Mouse (Mus musculus) 3T3-L1 (cell line): Measurements from ENCODE around the gene Rbp2.

ENCODE experiments used
- DNase-seq: peaks from one replicate; pipeline ENCODE4 v3.0.0-alpha.2; 2015; ENCODE audit warnings: low read depth, low spot score

Gene Rbp2

DNA sequence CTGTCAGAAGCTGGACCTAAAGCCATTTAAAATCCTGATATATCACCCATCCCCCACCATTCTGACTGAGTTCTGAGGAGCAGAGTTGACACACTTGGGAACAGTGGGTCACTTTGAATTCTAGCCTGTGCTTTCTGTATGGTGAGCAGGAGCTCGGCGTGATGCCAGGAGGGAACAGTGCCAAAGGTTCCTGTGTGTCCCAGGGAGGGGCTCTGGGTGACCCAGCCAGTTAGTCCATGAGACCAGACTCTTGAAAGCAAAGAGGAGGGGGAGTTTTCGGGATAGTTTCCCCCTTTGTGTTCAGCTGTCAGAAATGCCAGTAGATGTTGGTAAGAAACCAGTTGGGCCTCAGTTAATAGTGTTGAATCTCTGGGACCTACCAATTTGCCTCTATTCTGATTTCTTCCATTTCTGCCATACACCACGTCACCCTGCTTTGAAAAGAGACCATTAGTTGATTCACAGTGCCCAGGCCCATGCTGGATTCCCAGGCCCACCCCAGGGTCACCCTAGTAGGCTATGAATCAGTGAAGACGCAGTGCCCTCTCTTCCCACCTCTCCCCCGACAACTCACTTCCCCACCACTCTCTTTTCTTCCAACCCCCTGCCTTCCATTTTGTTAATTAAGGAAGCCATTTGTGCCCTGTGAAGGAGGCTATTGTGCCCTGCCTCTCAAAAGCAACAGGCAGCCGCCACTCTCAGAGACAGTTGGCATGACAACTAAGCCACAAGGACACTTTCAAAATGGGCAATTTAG lies 39.0 kb downstream of the Rbp2 start:
- no peak for DNase-seq

- no peak for DNase-seq
Measured at GRCm38 (mm10) chr9:98525543-98525924, 39.6 kb downstream of the Rbp2 start.

- no peak for DNase-seq
Measured at GRCm38 (mm10) chr9:98527226-98527625, 41.3 kb downstream of the Rbp2 start.

GRCm38 (mm10) chr9:98529776-98530175 lies 43.9 kb downstream of the Rbp2 start:
- no peak for DNase-seq

GRCm38 (mm10) chr9:98530999-98531398 lies 45.1 kb downstream of the Rbp2 start:
- DNase-seq = no peak

GRCm38 (mm10) chr9:98534675-98535280 lies 48.9 kb downstream of the Rbp2 start:
- no peak for DNase-seq

DNA sequence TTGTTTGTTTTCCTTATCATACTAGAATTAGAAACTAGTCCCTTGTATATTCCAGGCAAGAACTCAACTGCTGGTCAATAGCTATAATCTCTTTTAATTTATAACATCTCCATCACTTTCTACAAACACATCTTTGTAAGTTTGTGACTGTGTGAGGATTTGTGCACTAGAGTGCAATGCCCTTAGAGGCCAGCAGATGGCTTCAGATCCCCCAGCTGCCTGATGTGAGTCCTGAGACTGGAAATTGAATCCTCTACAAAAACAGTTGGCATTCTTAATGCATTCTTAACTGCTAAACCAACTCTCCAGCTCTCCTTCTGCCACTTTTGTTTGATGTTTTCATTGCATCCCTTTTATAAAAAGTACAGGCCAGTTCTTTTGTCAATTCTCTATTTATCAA lies 49.8 kb downstream of the Rbp2 start:
- DNase-seq = peak; percentile 39

- peak; percentile 34 for DNase-seq
Measured at GRCm38 (mm10) chr9:98538017-98538712, 52.2 kb downstream of the Rbp2 start.

DNA sequence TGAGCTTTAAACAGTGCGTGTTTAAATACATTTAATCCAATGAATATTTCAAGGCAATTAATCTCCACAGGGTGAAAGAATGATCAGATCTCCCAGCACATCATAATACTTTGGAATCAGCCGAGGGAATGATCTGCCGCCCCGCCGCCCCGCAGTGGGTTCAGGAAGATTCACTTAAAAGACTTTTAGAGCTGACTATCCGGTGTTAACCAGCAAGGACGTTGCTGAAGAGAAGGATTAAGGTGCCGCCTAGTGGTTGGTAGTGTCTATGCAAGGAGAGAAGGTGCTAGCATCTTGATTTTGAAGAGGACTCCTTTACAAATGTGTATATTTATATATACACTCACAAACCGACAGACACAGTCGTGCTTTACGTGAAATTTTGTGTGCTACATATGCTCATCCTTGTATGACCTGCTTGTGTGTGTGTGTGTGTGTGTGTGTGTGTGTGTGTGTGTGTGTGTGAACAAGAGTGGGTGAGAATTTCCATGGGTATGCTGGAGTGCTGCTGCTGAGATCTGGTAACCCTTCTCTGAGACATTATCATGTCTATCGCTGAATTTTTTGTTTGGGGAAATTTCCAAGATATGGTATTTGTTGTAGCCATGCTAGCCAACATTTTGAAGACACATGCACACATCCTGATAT lies 52.9 kb downstream of the Rbp2 start:
- DNase-seq = peak; percentile 82

- no peak for DNase-seq
Measured at GRCm38 (mm10) chr9:98544042-98544441, 58.1 kb downstream of the Rbp2 start.
